Mouse (Mus musculus): Measurements from ENCODE around the gene Dll3.

DNA sequence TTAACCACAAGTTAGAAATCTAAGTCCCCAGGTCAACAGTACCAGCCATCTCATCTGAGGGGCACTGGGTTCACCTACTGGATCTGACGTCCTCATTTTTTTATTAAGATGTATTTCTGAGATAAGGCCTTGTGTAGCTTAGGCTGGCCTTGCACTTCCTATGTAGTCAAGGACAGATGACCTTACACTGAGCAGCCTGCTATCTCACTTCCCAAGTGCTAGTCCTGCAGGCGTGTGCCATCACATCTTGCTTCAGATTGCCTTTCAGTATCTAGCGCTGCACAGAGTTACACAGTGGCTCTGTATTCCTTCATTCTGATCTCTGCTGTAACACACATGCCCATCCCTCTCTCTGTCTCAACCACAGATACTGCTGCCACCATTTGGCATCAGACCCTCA is 16.0 kb upstream of the Dll3 start:
- TF ChIP-seq POLR2A (IDR thresholded peaks at IDR 0.05; ENCODE audit: low read depth, low read length), result no peak
- TF ChIP-seq CTCF (IDR thresholded peaks at IDR 0.05; ENCODE audit: extremely low read depth, insufficient read depth, insufficient read length, insufficient replicate concordance), result no peak

Measured in spleen, adult 2 months (tissue).